ENCODE assay signal across 8 mouse cellular contexts in the genomic region with DNA sequence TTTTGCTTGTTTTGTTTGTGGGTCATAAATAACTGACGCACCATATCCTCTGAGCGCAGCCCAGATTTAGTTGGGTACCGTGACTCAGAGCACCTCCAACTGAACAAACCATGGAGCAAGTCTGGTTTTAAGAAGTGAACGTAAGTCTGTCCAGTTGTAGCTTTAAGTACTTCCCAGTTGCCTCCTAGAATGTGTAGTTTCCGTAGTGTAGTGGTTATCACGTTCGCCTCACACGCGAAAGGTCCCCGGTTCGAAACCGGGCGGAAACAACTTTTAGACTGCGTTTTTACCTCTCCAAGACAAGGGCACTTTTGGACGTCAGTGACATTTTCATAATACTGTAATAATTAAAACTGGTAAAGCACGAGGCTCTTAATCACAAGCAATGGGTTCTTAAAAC. TPM values are rescaled to one million over a fixed set of nuclear protein-coding genes. Genes with fewer than 3 reads are reported as not detected.
DNase-seq lines count a peak whose midpoint lies in the region; ATAC-seq and TF ChIP-seq lines count a peak whose summit lies in the region.

No protein-coding gene starts in this region.

- under 1% methylated on average over 16 of the region's 16 CpGs for WGBS in hindbrain, postnatal 0 days

- H3K4me2 ChIP-seq in hindbrain, postnatal 0 days (ENCODE audit: low read depth, low read length), result peak overlapping the region; percentile 93

- peak overlapping the region; percentile 99 for H3K27ac ChIP-seq in gastrocnemius, adult 2 months
- peak overlapping the region; percentile 98 for H3K27ac ChIP-seq in hindbrain, postnatal 0 days

- intact Hi-C loops in gastrocnemius, adult 2 months (cut with DNase I), result loop anchor here (1.0 to 10.0 kb wide), 3 partner anchors 14 to 386 kb away; a partner anchor contains a TSS

- peaks cover 13% of the 10 kb centered on the region for H3K4me1 ChIP-seq in hindbrain, postnatal 0 days (ENCODE audit: insufficient read depth, low read length)

- H3K9ac ChIP-seq in hindbrain, postnatal 0 days (replicated peaks; ENCODE audit: low read length), result peak overlapping the region; percentile 84

- ATAC-seq in common myeloid progenitor, adult 5-6 weeks (replicated peaks; ENCODE audit: low read depth, poor library complexity, severe bottlenecking), result peak; percentile 30
- ATAC-seq in hindbrain, postnatal 0 days, result no peak

- H3K27me3 ChIP-seq in hindbrain, postnatal 0 days (ENCODE audit: insufficient read depth, low read length), result no peaks in the 10 kb centered on the region

- peak overlapping the region; percentile 91 for H3K4me3 ChIP-seq in gastrocnemius, adult 2 months
- H3K4me3 ChIP-seq in hindbrain, postnatal 0 days (ENCODE audit: low read length), result peak overlapping the region; percentile 77

- DNase-seq in ZHBTc4 (ENCODE audit: low read depth, low spot score), result peak; percentile 92
- peak; percentile 79 for DNase-seq in gastrocnemius, adult 2 months
- DNase-seq in hindbrain, postnatal 0 days (ENCODE audit: low spot score), result peak; percentile 96
- peak; percentile 87 to 93 for DNase-seq in left cerebral cortex, adult 18-20 months (ENCODE audit: low spot score in 2 of 2)
- DNase-seq in lung, postnatal 4 days, result peak; percentile 72 to 88
- peak; percentile 85 for DNase-seq in right cerebral cortex, adult 18-20 months
- peak; percentile 82 for DNase-seq in urinary bladder, postnatal 14 days (ENCODE audit: low spot score)

- no peak for TF ChIP-seq CTCF in gastrocnemius, adult 2 months (IDR thresholded peaks at IDR 0.05)
- no peak for TF ChIP-seq CTCF in hindbrain, postnatal 0 days (IDR thresholded peaks at IDR 0.05; ENCODE audit: low read depth)

- no peaks in the 10 kb centered on the region for H3K36me3 ChIP-seq in hindbrain, postnatal 0 days (ENCODE audit: insufficient read depth, low read length)

- H3K9me3 ChIP-seq in hindbrain, postnatal 0 days (ENCODE audit: low read length), result no peaks in the 10 kb centered on the region

RNA-seq across cellular contexts. Expression of a gene that starts 1.2 kb away (rescaled TPM):
- total RNA-seq in common myeloid progenitor, adult 5-6 weeks (2017), result 50.2 and 70.9 TPM in 2 replicates
- total RNA-seq in gastrocnemius, adult 2 months (2021), result 10 to 100 TPM; 19.9 to 23.6 TPM
- total RNA-seq in hindbrain, postnatal 0 days (2014; rRNA removed), result 42.1 and 43.3 TPM in 2 replicates
- polyA plus RNA-seq in hindbrain, postnatal 0 days (2015; fragmentation: Nextera tagmentation; extraction: Ambion mirVana), result 5.5 and 7.1 TPM in 2 replicates
- 10 to 100 TPM; 57.1 to 60.2 TPM for total RNA-seq in left cerebral cortex, adult 18-20 months (2021)

RNA-seq across cellular contexts. Expression of a gene that starts 7.6 kb away (rescaled TPM):
- 0.19 and 0.78 TPM in 2 replicates for total RNA-seq in common myeloid progenitor, adult 5-6 weeks (2017)
- total RNA-seq in gastrocnemius, adult 2 months (2021), result 10 to 100 TPM; 25.9 to 51.8 TPM
- 4.0 and 7.7 TPM in 2 replicates for total RNA-seq in hindbrain, postnatal 0 days (2014; rRNA removed)
- polyA plus RNA-seq in hindbrain, postnatal 0 days (2015; fragmentation: Nextera tagmentation; extraction: Ambion mirVana), result 3.7 TPM in 2 replicates
- total RNA-seq in left cerebral cortex, adult 18-20 months (2021), result 1 to 10 TPM; 2.3 to 3.7 TPM

RNA-seq across cellular contexts. Expression of a gene that starts 8.1 kb away (rescaled TPM):
- total RNA-seq in common myeloid progenitor, adult 5-6 weeks (2017), result 48.6 and 64.4 TPM in 2 replicates
- 1 to 10 TPM; 1.5 to 2.2 TPM for total RNA-seq in gastrocnemius, adult 2 months (2021)
- total RNA-seq in hindbrain, postnatal 0 days (2014; rRNA removed), result 20.1 and 26.4 TPM in 2 replicates
- polyA plus RNA-seq in hindbrain, postnatal 0 days (2015; fragmentation: Nextera tagmentation; extraction: Ambion mirVana), result 5.7 and 6.0 TPM in 2 replicates
- 1 to 10 TPM; 1.7 to 3.0 TPM for total RNA-seq in left cerebral cortex, adult 18-20 months (2021)

RNA-seq across cellular contexts. Expression of a gene that starts 18.2 kb away (rescaled TPM):
- 1,552 and 1,662 TPM in 2 replicates for total RNA-seq in common myeloid progenitor, adult 5-6 weeks (2017)
- 100 to 1,000 TPM; 383 to 424 TPM for total RNA-seq in gastrocnemius, adult 2 months (2021)
- 897 and 958 TPM in 2 replicates for total RNA-seq in hindbrain, postnatal 0 days (2014; rRNA removed)
- 324 and 342 TPM in 2 replicates for polyA plus RNA-seq in hindbrain, postnatal 0 days (2015; fragmentation: Nextera tagmentation; extraction: Ambion mirVana)
- total RNA-seq in left cerebral cortex, adult 18-20 months (2021), result 100 to 1,000 TPM; 233 to 240 TPM

RNA-seq across cellular contexts. Expression of a gene that starts 53.1 kb away (rescaled TPM):
- 49.1 and 58.2 TPM in 2 replicates for total RNA-seq in common myeloid progenitor, adult 5-6 weeks (2017)
- total RNA-seq in gastrocnemius, adult 2 months (2021), result 10 to 100 TPM; 13.5 to 14.4 TPM
- total RNA-seq in hindbrain, postnatal 0 days (2014; rRNA removed), result 5.8 and 6.0 TPM in 2 replicates
- polyA plus RNA-seq in hindbrain, postnatal 0 days (2015; fragmentation: Nextera tagmentation; extraction: Ambion mirVana), result 6.3 and 8.2 TPM in 2 replicates
- 1 to 10 TPM; 7.0 to 7.7 TPM for total RNA-seq in left cerebral cortex, adult 18-20 months (2021)
